Mouse (Mus musculus) C2C12 (cell line): ENCODE measurements at regions not wholly inside any gene's neighbourhood (a gene's known extent, or its start where the extent isn't known, plus 50 kb on each side); places are given as distances from the start of the nearest gene placed in this dataset.

Experiments
- CTCF ChIP-seq: IDR thresholded peaks from one replicate; pipeline ENCODE4 v1.5.1; 2011; ENCODE audit not compliant: control insufficient read depth, insufficient read depth, insufficient read length
- FOSL1 ChIP-seq: IDR thresholded peaks from one replicate; pipeline ENCODE4 v1.8.0; 2011; ENCODE audit warnings: mild to moderate bottlenecking, low read length; ENCODE audit not compliant: poor library complexity, insufficient read depth, severe bottlenecking
- MAX ChIP-seq: IDR thresholded peaks from one replicate; pipeline ENCODE4 v1.6.1; 2011; ENCODE audit warnings: mild to moderate bottlenecking, control low read depth
- MYOG ChIP-seq: IDR thresholded peaks from one replicate; pipeline ENCODE4 v1.6.1; 2011; ENCODE audit not compliant: control insufficient read depth, insufficient read length; ENCODE audit errors: extremely low read depth

GRCm38 (mm10) chr4:125810247-125810646, 214.1 kb upstream of the Csf3r start:
- TF ChIP-seq CTCF, result no peak
- TF ChIP-seq FOSL1, result no peak
- TF ChIP-seq MYOG, result no peak
- no peak for TF ChIP-seq MAX
